Mouse (Mus musculus) kidney, adult 2 months (tissue): Measurements from ENCODE around the gene Caln1. TPM values are rescaled to one million over a fixed set of nuclear protein-coding genes. Genes with fewer than 3 reads are reported as not detected.

Experiments
- DNase-seq: peaks from one replicate; pipeline ENCODE4 v3.0.0; 2021
- H3K27ac ChIP-seq: fragments of 200-500 bp; 2 replicates; pipeline ENCODE4 v1.5.1; 2012; ENCODE audit warnings: low read depth, low read length, control low read depth, inconsistent platforms; ENCODE audit not compliant: insufficient read depth
- H3K27me3 ChIP-seq: fragments of 200-500 bp; replicated peaks from 2 replicates; pipeline ENCODE4 v1.6.1; 2012; ENCODE audit warnings: mild to moderate bottlenecking, moderate library complexity, low read length, inconsistent platforms; ENCODE audit not compliant: control insufficient read depth, insufficient read depth
- H3K36me3 ChIP-seq: fragments of 200-500 bp; 2 replicates; pipeline ENCODE4 v1.6.1; 2012; ENCODE audit warnings: mild to moderate bottlenecking, moderate library complexity, low read length, inconsistent platforms; ENCODE audit not compliant: control insufficient read depth, insufficient read depth
- H3K4me1 ChIP-seq: fragments of 200-500 bp; 2 replicates; pipeline ENCODE4 v1.6.1; 2011; ENCODE audit warnings: low read length; ENCODE audit not compliant: control insufficient read depth, insufficient read depth
- H3K4me3 ChIP-seq: fragments of 200-500 bp; 2 replicates; pipeline ENCODE4 v1.5.1; 2011; ENCODE audit warnings: mild to moderate bottlenecking, low read depth, low read length, control low read depth; ENCODE audit not compliant: insufficient read depth
- CTCF ChIP-seq: fragments of 200-500 bp; conservative IDR thresholded peaks from 2 replicates; pipeline ENCODE4 v1.5.1; 2011; ENCODE audit warnings: low read depth, mild to moderate bottlenecking, control low read depth, low read length, moderate library complexity, mixed read lengths; ENCODE audit not compliant: insufficient read depth, insufficient read length
- POLR2A ChIP-seq: fragments of 200-500 bp; IDR thresholded peaks from one replicate; pipeline ENCODE4 v1.6.1; 2011; ENCODE audit warnings: low read depth, low read length, control low read depth
- WGBS: fragments of 180-500 bp; shearing (Covaris S2); methylation state at CpG from one replicate; pipeline ENCODE4 v1.1.7; 2018; 5-methylcytosine and 5-hydroxymethylcytosine counted together
- polyA plus RNA-seq: library from polyadenylated mRNA; depleted of rRNA; stranded (reverse); fragments of >200 nt; gene quantifications from 2 replicates; pipeline ENCODE4 v1.2.3, GENCODE M21; 2012

Caln1 gene
- polyA plus RNA-seq, 1 experiment: 0.02 TPM

- 80% methylated on average over 6 of the region's 6 CpGs for WGBS
- Histone ChIP-seq H3K36me3 (no peaks in the 10 kb centered on the region), H3K27me3 (no peaks in the 10 kb centered on the region), H3K4me3 (no peak overlapping the region), H3K4me1 (no peaks in the 10 kb centered on the region), H3K27ac (no peak overlapping the region)
- TF ChIP-seq POLR2A: no peak
- no peak for TF ChIP-seq CTCF
- DNase-seq: no peak
Observed at GRCm38 (mm10) chr5:130474876-130475275, 105.6 kb downstream of the Caln1 start.

GRCm38 (mm10) chr5:130476741-130477140 is 107.5 kb downstream of the Caln1 start:
- no peak for TF ChIP-seq CTCF
- TF ChIP-seq POLR2A: no peak
- no peak overlapping the region for H3K4me3 ChIP-seq
- H3K4me1 ChIP-seq: no peaks in the 10 kb centered on the region
- H3K27ac ChIP-seq: no peak overlapping the region
- WGBS: 69% methylated on average over 12 of the region's 12 CpGs
- no peaks in the 10 kb centered on the region for H3K36me3 ChIP-seq
- peak; percentile 2 for DNase-seq
- no peaks in the 10 kb centered on the region for H3K27me3 ChIP-seq

- no peaks in the 10 kb centered on the region for H3K27me3 ChIP-seq
- H3K4me3 ChIP-seq: no peak overlapping the region
- DNase-seq: no peak
- H3K36me3 ChIP-seq: no peaks in the 10 kb centered on the region
- 25% methylated on average over 1 of the region's 1 CpGs for WGBS
- TF ChIP-seq POLR2A (no peak), CTCF (no peak)
- H3K27ac ChIP-seq: no peak overlapping the region
- no peaks in the 10 kb centered on the region for H3K4me1 ChIP-seq
Observed at GRCm38 (mm10) chr5:130480290-130480689, 111.0 kb downstream of the Caln1 start.

- no peaks in the 10 kb centered on the region for H3K36me3 ChIP-seq
- H3K4me1 ChIP-seq: no peaks in the 10 kb centered on the region
- no peak overlapping the region for H3K4me3 ChIP-seq
- no peaks in the 10 kb centered on the region for H3K27me3 ChIP-seq
- no peak overlapping the region for H3K27ac ChIP-seq
- 90% methylated on average over 5 of the region's 5 CpGs for WGBS
- DNase-seq: no peak
- TF ChIP-seq POLR2A: no peak
- TF ChIP-seq CTCF: no peak
Observed at GRCm38 (mm10) chr5:130491471-130491870, 122.2 kb downstream of the Caln1 start.

- H3K4me3 ChIP-seq: no peak overlapping the region
- DNase-seq: no peak
- TF ChIP-seq POLR2A (no peak), CTCF (no peak)
- H3K4me1 ChIP-seq: no peaks in the 10 kb centered on the region
- 82% methylated on average over 7 of the region's 7 CpGs for WGBS
- no peaks in the 10 kb centered on the region for H3K36me3 ChIP-seq
- no peak overlapping the region for H3K27ac ChIP-seq
- H3K27me3 ChIP-seq: no peaks in the 10 kb centered on the region
Observed at GRCm38 (mm10) chr5:130492305-130492704, 123.0 kb downstream of the Caln1 start.

GRCm38 (mm10) chr5:130502541-130502940 is 133.3 kb downstream of the Caln1 start:
- 81% methylated on average over 9 of the region's 9 CpGs for WGBS

GRCm38 (mm10) chr5:130504891-130505290 is 135.6 kb downstream of the Caln1 start:
- Histone ChIP-seq H3K27ac (no peak overlapping the region), H3K4me1 (no peaks in the 10 kb centered on the region), H3K36me3 (no peaks in the 10 kb centered on the region), H3K27me3 (no peaks in the 10 kb centered on the region), H3K4me3 (no peak overlapping the region)
- no peak for DNase-seq
- TF ChIP-seq POLR2A (no peak), CTCF (no peak)
- 75% methylated on average over 5 of the region's 5 CpGs for WGBS

More at GRCm38 (mm10) chr5:130502541-130502940, 133.3 kb downstream of the Caln1 start:
- H3K4me3 ChIP-seq: no peak overlapping the region
- no peaks in the 10 kb centered on the region for H3K4me1 ChIP-seq
- no peaks in the 10 kb centered on the region for H3K36me3 ChIP-seq
- no peak for DNase-seq
- TF ChIP-seq CTCF (no peak), POLR2A (no peak)
- H3K27ac ChIP-seq: no peak overlapping the region
- H3K27me3 ChIP-seq: no peaks in the 10 kb centered on the region
